Mouse (Mus musculus): ENCODE data around the gene Lmod3. TPM values are rescaled to one million over a fixed set of nuclear protein-coding genes. Genes with fewer than 3 reads are reported as not detected.
"Not testable (repeated sequence)": the region's sequence is repeated elsewhere in the genome, so short reads cannot be mapped to it uniquely, and the experiment has no call there.

Lmod3 gene
- polyA plus RNA-seq, 1 experiment: not detected

GRCm38 (mm10) chr6:97276890-97277497 is 24.4 kb upstream of the Lmod3 start:
- DNase-seq (ENCODE audit: extremely low spot score in 1 of 2, low spot score in 1 of 2): no peak

- DNase-seq (ENCODE audit: extremely low spot score in 1 of 2, low spot score in 1 of 2): no peak
Measured at GRCm38 (mm10) chr6:97276366-97276765, 23.8 kb upstream of the Lmod3 start.

- DNase-seq (ENCODE audit: extremely low spot score in 1 of 2, low spot score in 1 of 2): no peak
Measured at GRCm38 (mm10) chr6:97275760-97276159, 23.2 kb upstream of the Lmod3 start.

- no peak for DNase-seq (ENCODE audit: extremely low spot score in 1 of 2, low spot score in 1 of 2)
Measured at GRCm38 (mm10) chr6:97273777-97274176, 21.2 kb upstream of the Lmod3 start.

GRCm38 (mm10) chr6:97273058-97273710 is 20.6 kb upstream of the Lmod3 start:
- DNase-seq (ENCODE audit: extremely low spot score in 1 of 2, low spot score in 1 of 2): no peak

GRCm38 (mm10) chr6:97272349-97272748 is 19.8 kb upstream of the Lmod3 start:
- DNase-seq (ENCODE audit: extremely low spot score in 1 of 2, low spot score in 1 of 2): no peak

GRCm38 (mm10) chr6:97269596-97269995 is 17.0 kb upstream of the Lmod3 start:
- DNase-seq (ENCODE audit: extremely low spot score in 1 of 2, low spot score in 1 of 2): no peak

GRCm38 (mm10) chr6:97267132-97267531 is 14.6 kb upstream of the Lmod3 start:
- DNase-seq (ENCODE audit: extremely low spot score in 1 of 2, low spot score in 1 of 2): no peak

- no peak for DNase-seq (ENCODE audit: extremely low spot score in 1 of 2, low spot score in 1 of 2)
Measured at GRCm38 (mm10) chr6:97266661-97267060, 14.1 kb upstream of the Lmod3 start.

GRCm38 (mm10) chr6:97265705-97266104 is 13.1 kb upstream of the Lmod3 start:
- no peak for DNase-seq (ENCODE audit: extremely low spot score in 1 of 2, low spot score in 1 of 2)

- no peak for DNase-seq (ENCODE audit: extremely low spot score in 1 of 2, low spot score in 1 of 2)
Measured at GRCm38 (mm10) chr6:97265240-97265639, 12.7 kb upstream of the Lmod3 start.

- not testable (repeated sequence) for DNase-seq (ENCODE audit: extremely low spot score in 1 of 2, low spot score in 1 of 2)
Measured at GRCm38 (mm10) chr6:97263750-97264149, 11.2 kb upstream of the Lmod3 start.

GRCm38 (mm10) chr6:97262229-97262628 is 9.7 kb upstream of the Lmod3 start:
- DNase-seq (ENCODE audit: extremely low spot score in 1 of 2, low spot score in 1 of 2): no peak

- not testable (repeated sequence) for DNase-seq (ENCODE audit: extremely low spot score in 1 of 2, low spot score in 1 of 2)
Measured at GRCm38 (mm10) chr6:97259926-97260325, 7.4 kb upstream of the Lmod3 start.

- DNase-seq (ENCODE audit: extremely low spot score in 1 of 2, low spot score in 1 of 2): no peak
Measured at GRCm38 (mm10) chr6:97258489-97258888, 5.9 kb upstream of the Lmod3 start.

GRCm38 (mm10) chr6:97252086-97252485 is 473 bp downstream of the Lmod3 start:
- DNase-seq (ENCODE audit: extremely low spot score in 1 of 2, low spot score in 1 of 2): no peak

GRCm38 (mm10) chr6:97250966-97251365 is 1.6 kb downstream of the Lmod3 start:
- DNase-seq (ENCODE audit: extremely low spot score in 1 of 2, low spot score in 1 of 2): peak; percentile 18 to 78

- no peak for DNase-seq (ENCODE audit: extremely low spot score in 1 of 2, low spot score in 1 of 2)
Measured at GRCm38 (mm10) chr6:97245200-97245599, 7.4 kb downstream of the Lmod3 start.

- DNase-seq (ENCODE audit: extremely low spot score in 1 of 2, low spot score in 1 of 2): no peak
Measured at GRCm38 (mm10) chr6:97242522-97242921, 10.0 kb downstream of the Lmod3 start.

- no peak for DNase-seq (ENCODE audit: extremely low spot score in 1 of 2, low spot score in 1 of 2)
Measured at GRCm38 (mm10) chr6:97240092-97240491, 12.5 kb downstream of the Lmod3 start.

- DNase-seq (ENCODE audit: extremely low spot score in 1 of 2, low spot score in 1 of 2): no peak
Measured at GRCm38 (mm10) chr6:97239360-97239759, 13.2 kb downstream of the Lmod3 start.

GRCm38 (mm10) chr6:97236088-97236487 is 16.5 kb downstream of the Lmod3 start:
- DNase-seq (ENCODE audit: extremely low spot score in 1 of 2, low spot score in 1 of 2): no peak

All from frontal cortex, adult 2 months (tissue).